Mouse (Mus musculus): ENCODE data around the gene Mapkbp1.

GRCm38 (mm10) chr2:120006696-120007095 is 34.2 kb downstream of the Mapkbp1 start:
- no peak for TF ChIP-seq CTCF (IDR thresholded peaks at IDR 0.05; ENCODE audit: low read depth, low read length)
- no peak for TF ChIP-seq POLR2A (IDR thresholded peaks at IDR 0.05; ENCODE audit: insufficient read depth, low read length)
- TF ChIP-seq EP300 (IDR thresholded peaks at IDR 0.05; ENCODE audit: insufficient read depth, low read depth, low read length), result no peak

All from ES-Bruce4 (cell line).